Mouse (Mus musculus): Measurements from ENCODE around the gene Cfd.

DNA sequence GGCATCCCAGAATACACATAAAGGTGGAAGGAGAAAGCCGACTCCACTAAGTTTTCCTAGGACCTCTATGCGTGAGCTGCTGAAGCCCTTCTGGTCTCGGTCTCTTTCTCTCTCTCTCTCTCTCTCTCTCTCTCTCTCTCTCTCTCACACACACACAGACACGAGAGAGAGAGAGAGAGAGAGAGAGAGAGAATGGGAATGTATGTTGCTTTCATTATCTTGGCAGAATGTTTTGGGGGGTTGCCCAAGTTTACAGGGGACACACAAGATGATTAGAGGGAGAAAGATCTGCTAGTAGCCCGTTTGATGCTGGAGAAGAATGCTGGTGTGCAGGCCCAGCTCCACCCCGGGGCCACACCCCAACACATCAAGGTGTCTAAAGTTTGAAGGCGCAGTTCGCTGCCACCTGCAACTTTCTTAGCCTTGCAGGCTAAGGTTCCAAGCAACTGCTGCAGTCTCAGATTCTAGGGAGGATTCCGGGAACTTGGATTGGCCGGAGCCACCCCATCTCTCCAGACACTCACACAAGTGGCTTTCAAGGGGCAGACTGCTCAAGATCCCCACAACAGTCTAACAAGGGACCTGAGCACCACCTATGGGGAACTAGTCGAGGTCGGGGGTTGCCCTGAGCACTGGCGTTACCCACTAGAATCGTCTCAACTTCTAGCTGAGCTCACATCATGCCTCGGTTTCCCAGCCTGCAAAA is 35.3 kb downstream of the Cfd start:
- TF ChIP-seq POLR2A (IDR thresholded peaks at IDR 0.05; ENCODE audit: insufficient read depth, low read length) (no peak), CTCF (IDR thresholded peaks at IDR 0.05; ENCODE audit: low read depth, low read length) (no peak), EP300 (IDR thresholded peaks at IDR 0.05; ENCODE audit: insufficient read depth, low read depth, low read length) (no peak)
